Mouse (Mus musculus) heart, adult 18-20 months (tissue): ENCODE measurements around the gene Utp4. TPM values are rescaled to one million over a fixed set of nuclear protein-coding genes. Genes with fewer than 3 reads are reported as not detected.
"Not testable (repeated sequence)": the region's sequence is repeated elsewhere in the genome, so short reads cannot be mapped to it uniquely, and the experiment has no call there.

Experiments
- DNase-seq, 2 experiments: peaks; one replicate each; pipeline ENCODE4 v3.0.0; 2021 to 2022; ENCODE audit warnings: mixed read lengths in 1 of 2
- total RNA-seq, 2 experiments: library from RNA; stranded (reverse); gene quantifications; 2 replicates each; pipeline ENCODE4 v1.2.3; 2021

Utp4 gene
- total RNA-seq, 2 experiments from 2014 or later: 21.4 to 22.7 TPM

DNA sequence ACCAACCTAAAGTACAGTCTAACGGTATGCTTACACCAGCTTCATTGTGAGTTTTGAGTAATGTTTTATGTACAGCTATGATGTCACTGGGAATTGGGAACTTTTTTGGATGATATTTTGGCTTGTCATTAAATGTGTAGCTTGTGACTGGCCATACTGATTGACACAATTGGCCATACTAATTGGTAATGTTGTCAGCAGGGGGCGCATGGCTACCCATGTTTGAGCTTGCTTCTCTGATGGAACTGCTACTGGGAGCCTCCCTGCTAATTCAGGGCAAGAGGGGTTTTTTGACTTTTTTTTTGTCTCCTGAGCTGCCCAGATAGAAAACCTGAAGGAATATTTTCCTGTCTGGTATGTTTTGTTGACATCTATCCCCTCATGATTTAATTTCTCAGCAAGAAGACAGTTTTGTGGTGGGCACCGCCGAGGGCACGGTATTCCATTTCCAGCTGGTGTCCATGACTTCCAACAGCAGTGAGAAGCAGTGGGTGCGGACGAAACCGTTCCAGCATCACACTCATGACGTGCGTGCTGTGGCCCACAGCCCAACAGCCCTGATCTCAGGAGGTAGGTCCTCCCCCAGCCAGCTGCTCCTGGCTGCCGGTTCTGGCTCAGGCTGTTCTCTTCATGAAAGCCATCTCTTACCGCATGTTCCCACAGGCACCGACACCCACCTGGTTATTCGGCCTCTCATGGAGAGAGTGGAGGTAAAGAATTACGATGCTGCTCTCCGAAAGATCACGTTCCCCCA is 12.5 kb downstream of the Utp4 start:
- DNase-seq: peak; percentile 75 to 87

DNA sequence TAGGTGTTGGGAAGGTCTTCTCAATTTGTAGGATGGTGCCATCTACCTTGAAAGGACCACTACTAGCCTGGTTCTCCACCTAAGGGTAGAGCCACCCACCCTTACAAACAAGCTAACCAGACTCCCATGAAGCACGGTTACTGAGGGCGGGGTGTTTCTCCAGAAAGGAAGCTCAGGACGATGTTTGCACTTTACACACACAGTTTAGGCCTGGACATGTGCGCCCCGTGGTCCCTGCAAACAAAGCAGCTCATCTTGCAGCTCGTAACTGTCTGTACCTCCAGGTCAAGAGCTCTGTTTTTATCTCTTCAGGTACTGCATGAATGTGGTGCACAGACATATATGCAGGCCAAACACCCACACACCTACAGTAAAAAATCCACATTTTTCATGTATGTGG is 13.2 kb downstream of the Utp4 start:
- no peak for DNase-seq

DNA sequence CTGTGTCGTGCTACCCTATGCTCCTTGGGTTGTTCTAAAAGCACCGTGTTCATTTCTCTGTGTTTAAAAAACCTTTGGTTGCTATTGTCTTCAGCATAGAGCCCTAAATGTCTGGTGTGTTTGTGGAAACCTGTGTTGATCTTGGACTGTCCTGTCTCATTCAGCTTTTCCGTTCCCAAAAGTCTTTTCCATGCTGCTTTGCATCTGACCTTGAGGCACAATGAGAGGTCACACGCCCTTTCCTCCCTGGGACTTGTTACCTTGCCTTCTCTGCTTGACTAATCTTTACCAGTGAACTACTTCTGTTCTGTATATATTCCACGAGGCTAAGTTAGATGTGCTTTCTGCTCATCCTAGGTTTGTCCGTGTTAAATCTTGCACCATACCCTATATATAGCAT is 14.0 kb downstream of the Utp4 start:
- DNase-seq: peak in 1 of 2 experiments; percentile 48

DNA sequence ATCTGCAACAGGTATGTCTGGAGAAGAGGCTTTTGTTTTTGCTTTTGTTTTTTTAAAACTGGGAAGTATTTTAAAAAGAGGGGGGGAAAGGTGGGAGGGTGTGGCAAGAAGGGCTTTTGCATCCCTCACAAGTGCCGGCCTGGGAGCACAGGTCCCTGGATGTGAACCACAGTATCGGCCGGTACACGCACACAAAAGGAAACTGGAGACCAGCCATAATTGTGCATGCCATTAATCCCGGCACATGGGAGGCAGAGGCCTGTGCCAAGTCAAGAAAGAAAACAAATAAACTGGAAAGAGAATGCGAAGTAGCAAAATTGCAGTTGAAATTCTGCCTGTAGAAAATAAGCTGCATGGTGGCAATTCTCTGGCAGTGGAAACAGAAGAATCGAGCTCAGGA is 14.9 kb downstream of the Utp4 start:
- DNase-seq: peak in 1 of 2 experiments; percentile 25

DNA sequence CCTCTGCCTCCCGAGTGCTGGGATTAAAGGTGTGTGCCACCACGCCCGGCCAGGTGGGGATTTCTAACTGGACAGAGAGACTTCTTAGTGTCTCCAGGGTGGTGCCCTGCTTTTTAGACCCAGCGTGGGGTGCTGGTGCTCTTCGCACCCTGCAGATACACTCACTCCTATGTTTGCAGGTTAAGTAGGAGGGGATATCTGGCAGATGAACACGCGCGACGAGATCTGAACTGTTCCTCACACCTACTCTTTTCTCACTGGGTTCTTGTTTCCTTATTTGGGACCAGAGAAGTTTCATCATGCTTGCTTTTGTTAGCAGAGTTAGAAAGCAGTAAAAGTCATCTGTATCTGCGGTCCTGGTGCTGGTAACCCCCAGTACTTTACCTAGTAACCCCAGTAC is 20.2 kb downstream of the Utp4 start:
- no peak for DNase-seq

DNA sequence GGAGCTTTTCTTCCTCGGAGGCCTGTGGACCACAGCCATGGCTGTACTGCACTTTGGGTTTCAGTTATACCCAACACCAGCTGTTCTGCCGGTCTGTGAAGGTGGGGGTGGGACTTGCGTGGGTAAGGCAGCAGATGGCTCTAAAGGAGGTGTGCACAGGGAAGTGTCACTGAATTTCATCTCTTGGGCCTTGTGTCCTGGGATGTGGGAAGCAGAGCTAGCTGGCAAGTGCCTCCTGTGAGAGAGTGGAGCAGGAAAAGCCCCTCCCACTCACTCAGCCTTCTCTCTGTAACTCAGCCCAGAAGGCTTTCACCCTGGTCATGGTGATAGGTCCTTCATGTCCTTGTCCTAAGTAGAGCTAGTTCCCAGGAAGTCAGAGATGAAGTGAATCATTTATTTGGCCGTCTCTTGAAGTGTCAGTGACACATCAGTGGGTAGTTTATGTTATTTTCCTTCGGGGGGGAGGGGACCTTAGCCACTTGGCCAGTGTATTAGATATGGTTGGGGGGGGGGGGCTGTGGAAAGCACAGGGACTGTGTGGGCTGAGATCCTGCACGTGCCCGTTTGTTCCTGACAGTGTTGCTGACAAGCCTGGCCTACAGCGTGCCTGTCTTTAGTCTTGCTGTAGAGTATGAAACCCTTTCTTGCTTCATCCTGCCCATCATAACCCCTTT is 26.4 kb downstream of the Utp4 start:
- DNase-seq: no peak

DNA sequence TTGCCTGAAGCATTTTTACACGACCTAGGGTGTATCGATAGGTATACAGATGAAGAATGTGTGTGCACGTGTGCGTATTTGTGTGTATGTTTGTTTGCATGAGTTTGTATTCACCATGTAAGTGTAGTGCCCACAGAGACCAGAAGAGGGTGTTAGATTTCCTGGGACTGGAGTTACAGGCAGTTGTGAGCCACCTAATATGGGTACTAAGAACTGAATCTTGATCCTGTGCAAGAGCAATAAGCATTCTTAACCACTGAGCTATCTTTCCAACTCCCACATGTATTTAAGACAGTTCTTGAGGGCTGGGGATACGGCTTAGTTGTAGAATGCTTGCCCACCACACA is 26.9 kb downstream of the Utp4 start:
- no peak for DNase-seq

DNA sequence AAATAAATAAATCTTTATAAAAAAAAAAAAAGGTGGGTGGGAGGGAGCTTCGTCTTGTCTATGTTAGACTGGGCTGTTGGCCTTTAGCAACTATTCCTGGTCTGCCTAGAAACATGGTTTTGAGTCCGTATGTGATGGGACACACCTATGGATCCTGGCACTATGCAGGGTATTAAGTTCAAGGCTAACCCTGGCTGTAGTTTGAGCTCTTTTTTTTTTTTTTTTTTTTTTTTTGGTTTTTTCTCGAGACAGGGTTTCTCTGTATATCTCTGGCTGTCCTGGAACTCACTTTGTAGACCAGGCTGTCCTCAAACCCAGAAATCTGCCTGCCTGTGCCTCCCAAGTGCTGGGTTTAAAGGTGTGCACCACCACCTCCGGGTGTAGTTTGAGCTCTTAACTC is 30.6 kb downstream of the Utp4 start:
- no peak for DNase-seq

DNA sequence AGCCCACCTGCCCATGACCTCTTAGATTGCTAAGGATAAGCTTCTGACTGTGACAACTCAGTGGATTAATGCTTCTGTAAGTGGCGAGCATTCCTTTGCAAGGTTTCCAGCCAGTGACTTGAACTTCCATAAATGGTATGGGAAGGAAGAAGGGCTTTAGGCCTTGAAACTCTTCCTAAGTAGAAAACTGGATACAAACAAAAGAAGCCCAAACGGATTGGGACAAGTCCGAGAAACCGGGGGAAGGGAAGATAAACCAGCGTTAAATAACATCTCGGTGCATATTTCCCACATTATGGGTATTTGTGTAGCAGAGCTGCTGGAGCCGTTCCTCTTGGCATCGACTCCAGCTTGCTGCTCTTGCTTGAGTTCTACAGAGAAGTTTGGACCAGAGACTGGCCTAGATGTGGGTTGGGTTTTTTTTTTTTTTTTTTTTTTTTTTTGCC is 31.5 kb downstream of the Utp4 start:
- DNase-seq: peak; percentile 44 to 50

DNA sequence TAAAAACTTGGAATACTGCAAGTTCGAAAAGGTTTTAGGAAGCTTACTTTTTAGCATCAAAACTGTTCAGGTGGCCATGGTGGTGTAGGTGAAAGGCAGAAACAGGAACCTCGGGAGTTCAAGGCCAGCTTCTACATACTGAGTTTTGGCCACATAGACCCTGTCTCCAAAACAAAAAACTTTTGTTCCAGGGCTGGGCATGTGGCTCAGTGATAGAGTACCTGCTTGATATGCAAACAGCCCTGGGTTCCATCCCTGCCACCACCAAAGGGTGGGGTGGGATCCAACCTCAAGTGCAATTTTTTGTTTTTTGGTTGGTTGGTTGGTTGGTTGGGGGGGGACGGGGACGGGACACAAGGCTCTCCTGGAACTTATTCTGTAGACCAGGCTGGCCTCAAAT is 32.0 kb downstream of the Utp4 start:
- no peak for DNase-seq

DNA sequence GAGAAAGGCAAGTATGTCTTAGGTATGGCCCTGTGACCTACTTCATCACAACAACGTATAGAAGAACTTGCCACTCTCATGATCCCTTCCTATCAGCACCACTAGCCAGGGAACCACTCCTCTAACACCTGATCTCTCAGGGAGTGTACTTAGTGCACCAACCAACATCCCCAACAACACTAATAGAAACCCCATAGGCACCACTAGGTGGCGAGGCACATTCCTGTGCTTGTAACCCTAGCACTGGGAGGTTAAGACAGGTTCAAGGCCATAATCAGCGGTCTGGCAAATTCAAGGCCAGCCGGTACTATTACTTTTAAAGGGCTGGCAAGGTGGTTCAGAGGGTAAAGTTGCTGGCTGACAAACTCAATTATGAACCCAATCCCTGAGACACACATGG is 33.8 kb downstream of the Utp4 start:
- DNase-seq: no peak

DNA sequence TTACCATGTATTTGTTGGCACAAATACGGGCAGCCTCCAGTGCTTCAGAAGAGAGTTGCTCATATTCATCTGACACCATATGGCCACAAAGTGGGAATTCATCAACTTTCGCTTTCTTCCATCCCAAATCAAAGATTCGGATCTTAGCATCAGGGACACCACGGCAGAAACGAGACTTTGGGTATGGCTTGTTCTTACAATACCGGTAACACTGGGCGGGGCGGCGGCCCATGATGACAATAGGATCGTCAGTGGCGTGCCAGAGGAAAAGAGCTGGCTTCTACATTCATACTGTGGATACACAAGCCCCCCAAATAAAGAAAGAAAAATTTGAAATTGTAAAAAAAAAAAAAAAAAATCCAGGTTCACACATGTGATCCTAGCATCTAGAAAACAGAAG is 34.7 kb downstream of the Utp4 start:
- DNase-seq: not testable (repeated sequence)

DNA sequence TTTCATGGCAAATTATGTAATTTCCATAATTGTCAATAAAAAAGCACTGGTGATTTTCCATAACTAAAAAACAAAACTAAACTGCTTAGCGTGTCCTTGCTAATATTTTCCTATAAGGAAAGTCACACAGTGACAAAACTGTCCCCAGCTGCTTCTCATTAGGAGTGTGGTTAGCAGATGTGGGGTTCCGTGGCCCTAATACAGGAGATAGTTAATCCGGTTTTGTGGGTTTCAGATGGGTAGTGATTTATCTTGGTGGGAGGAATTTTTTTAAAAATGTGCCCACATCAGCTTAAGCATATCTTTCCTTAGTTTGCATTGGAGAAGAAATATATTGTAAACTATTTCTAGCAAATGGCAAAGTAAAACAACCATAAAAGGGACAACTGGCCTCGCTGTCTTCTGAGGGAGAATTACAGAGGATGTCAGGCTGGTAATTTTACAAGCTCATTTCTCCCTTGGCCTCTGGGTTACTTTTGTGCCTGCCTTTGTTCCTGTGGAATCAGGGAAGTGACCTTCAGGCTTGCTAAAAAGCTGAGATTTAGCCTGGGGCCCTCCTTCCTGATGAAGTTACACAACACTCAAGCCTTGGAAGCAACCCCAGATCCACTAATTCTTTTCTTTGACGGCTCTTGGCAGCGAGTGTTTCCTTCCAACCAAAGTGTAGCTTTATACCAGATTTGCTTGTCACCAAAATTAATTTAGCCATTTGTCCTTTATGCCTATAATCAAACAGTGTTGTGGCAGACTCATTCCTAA is 35.9 kb downstream of the Utp4 start:
- peak; percentile 79 to 85 for DNase-seq

DNA sequence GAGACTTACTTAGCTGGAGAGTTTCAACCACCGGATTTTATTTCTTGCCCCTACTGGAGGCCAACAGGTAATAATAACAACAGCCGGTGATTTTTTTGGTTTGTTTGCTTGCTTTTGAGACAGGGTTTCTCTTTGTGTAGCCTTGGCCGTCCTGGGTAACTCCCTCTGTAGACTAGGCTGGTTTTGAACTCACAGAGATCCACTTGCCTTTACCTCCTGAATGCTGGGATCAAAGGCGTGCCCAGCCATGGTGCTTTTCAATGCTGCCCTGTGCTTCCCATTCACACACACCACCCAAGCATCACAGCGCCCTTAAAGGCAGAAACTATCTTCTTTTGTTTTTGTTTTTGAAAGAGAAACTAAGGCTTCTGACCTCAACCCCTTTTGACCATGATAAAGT is 36.5 kb downstream of the Utp4 start:
- no peak for DNase-seq

DNA sequence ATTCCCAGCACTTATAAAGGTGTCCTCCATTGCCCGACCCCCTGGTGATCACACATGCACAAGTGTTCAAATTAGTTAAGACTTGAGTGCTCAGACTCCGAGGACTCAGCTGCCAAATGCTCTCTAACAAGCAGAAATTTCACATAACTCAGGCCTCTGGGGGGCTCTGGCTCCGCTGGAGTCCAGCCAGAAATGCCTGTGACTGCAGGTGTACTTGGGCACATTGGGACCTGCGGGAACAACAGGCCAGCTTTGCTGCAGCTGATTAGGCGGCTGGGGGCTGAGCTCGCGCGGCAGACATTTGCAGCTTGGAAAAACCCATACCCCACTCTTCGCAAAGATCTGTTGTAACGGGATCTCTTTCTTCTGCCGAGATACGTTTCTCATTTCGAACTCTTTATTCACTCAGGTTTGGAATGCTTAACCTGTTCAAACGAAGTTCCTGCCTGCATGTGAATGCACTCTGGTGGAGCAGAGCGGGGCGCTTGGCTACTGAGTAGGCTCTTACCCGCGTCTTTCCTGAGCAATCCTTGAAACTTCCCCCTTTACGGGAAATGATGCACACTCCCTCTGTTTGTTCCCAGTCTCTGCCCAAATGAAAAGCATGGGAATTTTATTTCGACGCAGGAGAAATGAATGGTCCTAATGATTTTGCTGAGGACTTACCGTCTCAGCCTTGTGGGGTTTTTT is 39.1 kb downstream of the Utp4 start:
- peak; percentile 30 to 54 for DNase-seq

DNA sequence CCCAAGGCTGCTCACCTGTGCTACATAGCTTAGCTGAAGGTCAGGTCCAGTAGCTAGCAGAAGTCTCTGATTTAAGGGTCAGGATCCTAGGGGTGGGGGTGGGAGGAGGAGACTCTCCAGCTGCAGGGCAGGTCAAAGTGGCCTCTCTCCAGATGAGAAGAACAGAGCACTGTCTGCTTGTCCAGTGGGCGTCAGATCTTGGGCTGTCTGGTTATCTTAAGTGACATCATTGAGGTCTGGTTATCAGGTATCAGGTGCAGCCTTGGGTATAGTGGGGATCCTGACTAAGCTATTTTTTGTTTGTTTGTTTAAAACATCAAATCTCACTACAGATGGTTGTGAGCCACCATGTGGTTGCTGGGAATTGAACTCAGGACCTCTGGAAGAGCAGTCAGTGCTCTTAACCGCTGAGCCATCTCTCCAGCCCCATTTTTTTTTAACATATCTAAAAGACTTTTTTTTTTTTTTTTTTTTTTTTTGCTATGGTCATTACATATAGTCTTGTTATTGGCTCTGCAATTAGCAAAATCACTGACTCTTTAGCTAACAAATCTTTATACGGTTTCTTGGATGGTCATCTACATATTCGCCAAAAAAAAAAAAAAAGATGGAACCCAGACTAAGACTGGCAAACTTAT is 40.2 kb downstream of the Utp4 start:
- no peak for DNase-seq

DNA sequence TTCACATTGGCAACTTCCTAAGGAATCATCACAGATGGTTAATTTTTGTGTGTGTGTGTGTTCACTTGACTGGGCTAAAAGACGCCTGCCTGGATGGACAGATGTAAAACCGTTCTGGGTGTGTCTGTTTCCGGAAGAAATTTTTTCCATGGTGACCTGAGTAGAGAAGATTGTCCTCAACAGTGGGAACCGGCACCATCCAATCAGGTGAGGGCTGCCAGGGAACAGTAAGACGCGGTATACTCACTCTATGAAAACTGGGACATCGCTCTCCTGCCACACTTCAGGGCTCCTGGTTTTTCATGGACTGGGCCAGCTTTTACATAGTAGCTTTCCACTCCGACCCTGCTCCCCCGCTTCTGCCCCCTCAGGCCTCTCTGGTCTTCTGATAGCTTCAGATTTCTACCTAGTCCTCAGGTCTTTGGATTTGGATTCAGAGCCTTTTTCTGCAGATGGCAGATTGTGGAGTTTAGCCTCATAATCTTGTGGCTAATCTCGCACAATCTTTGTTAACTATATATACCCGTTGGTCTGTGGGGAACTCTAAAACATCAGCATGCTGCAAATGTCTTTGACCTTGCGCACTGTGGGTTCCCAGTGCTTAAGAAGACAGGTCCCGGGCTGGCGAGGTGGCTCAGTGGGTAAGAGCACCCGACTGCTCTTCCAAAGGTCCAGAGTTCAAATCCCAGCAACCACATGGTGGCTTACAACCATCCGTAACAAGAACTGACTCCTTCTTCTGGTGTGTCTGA is 41.0 kb downstream of the Utp4 start:
- DNase-seq: no peak

DNA sequence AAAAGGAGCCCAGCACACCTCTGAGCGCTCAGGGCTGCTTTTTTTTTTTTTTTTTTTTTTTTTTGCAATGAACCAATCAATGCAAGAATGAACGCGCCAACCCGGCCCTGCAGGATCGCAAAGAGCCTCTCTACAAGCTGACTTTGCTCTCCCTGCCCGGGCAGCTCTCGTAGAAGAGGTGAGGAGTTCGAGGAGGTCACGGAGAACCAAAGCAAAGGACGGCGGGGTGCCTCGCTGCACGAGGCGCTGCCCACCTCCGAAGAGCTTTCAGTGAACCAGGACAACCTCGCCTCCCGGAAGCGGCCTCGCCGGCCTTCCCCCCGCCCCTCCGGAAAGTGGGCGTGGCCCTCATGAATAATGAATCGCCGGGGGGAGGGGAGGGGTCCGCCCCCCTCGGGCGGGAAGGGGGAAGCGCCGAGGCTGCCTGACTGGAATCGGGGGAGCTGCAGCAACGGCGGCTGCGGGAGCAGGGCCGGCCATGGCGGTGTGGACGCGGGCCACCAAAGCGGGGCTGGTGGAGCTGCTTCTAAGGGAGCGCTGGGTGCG is 42.0 kb downstream of the Utp4 start, which contains the start of gene Sntb2:
TSS of gene Sntb2 (plus strand) at position 427 of the 546 bp plus-strand sequence.
- DNase-seq: peak; percentile 94 to 97

DNA sequence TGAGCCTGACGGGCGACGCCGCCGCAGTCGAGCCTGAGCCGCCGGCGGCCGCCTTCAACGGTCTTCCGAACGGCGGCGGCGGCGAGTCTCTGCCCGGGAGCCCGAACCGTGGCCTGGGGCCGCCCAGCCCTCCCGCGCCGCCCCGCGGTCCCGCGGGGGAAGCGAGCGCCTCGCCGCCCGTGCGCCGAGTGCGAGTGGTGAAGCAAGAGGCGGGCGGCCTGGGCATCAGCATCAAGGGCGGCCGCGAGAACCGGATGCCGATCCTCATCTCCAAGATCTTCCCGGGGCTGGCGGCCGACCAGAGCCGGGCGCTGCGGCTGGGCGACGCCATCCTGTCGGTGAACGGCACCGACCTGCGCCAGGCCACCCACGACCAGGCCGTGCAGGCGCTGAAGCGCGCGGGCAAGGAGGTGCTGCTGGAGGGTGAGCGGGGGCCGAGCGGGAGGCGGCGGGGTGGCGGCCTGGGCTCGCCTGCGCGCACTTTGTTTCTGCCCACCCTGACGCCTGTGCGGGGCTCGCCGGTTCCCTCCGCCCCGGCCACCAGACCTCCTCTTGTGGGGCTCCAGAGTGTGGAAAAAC is 42.6 kb downstream of the Utp4 start:
- peak in 1 of 2 experiments; percentile 62 for DNase-seq

DNA sequence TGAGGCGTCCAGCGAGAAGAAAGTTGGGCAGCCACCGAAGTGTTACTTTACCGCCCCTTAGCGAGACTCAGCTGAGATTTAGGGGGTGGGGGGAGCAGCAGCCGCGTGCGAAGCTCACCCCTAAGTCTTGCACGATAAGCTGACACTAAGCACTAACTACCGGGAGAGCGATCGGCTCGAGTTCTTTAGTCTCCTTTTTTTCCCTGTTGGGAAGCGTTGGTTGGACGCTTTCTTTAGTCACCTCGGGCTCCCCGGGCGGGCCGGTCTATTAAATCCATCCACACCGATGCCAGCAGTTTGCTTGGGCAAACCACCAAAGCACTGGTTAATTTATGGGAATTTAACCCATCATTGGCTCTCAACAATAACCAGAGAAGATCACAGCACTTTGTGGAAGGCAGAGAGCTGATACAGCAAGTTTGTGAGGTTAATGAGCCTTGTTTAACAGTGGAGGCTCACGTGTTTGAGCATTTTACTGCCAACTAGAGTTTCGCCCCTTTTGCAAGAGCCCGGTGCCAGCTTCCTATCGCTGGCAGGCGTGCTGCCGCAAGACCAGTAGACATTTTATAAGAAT is 43.1 kb downstream of the Utp4 start:
- DNase-seq: peak; percentile 48 to 75
